23 mouse cellular contexts compared by ENCODE assay signal in genomic region chr5:116166965-116167364, GRCm38 (mm10).
DNase-seq lines count a peak whose midpoint lies in the region; ATAC-seq and TF ChIP-seq lines count a peak whose summit lies in the region.
"Had no signal": no experiment of that assay in that cellular context is flagged by ENCODE, and none has a peak within 500 bp of the region (broad histone marks: within the 10 kb centered on the region; RNA-seq: fewer than 3 reads in every experiment).

No protein-coding gene starts in this region.

- H3K4me1 ChIP-seq in forebrain, embryonic 12.5 days = peaks cover 13% of the 10 kb centered on the region
- H3K4me1 ChIP-seq in forebrain, postnatal 0 days (ENCODE audit: insufficient read depth) = no peaks in the 10 kb centered on the region
- H3K4me1 ChIP-seq in midbrain, embryonic 11.5 days (ENCODE audit: control insufficient read depth, insufficient read depth, low read length) = peaks cover 2% of the 10 kb centered on the region; the same call in 1 of the 2 replicates
- peaks cover 13% of the 10 kb centered on the region for H3K4me1 ChIP-seq in midbrain, embryonic 10.5 days
- H3K4me1 ChIP-seq in midbrain, embryonic 15.5 days = peaks cover 17% of the 10 kb centered on the region
- H3K4me1 ChIP-seq in heart, embryonic 12.5 days (replicated peaks) = no peaks in the 10 kb centered on the region
- no peaks in the 10 kb centered on the region for H3K4me1 ChIP-seq in liver, embryonic 11.5 days (replicated peaks; ENCODE audit: control insufficient read depth, insufficient read depth, low read length)
- H3K4me1 ChIP-seq: heart, embryonic 15.5 days; intestine, embryonic 15.5 days had no signal

- no peak overlapping the region for H3K4me3 ChIP-seq in forebrain, embryonic 12.5 days (replicated peaks)
- H3K4me3 ChIP-seq in forebrain, postnatal 0 days (ENCODE audit: low read depth, low read length) = no peak overlapping the region
- no peak overlapping the region for H3K4me3 ChIP-seq in midbrain, embryonic 11.5 days (ENCODE audit: low read depth, low read length)
- no peak overlapping the region for H3K4me3 ChIP-seq in midbrain, embryonic 10.5 days
- H3K4me3 ChIP-seq in midbrain, embryonic 15.5 days = no peak overlapping the region
- H3K4me3 ChIP-seq in heart, embryonic 12.5 days = no peak overlapping the region
- H3K4me3 ChIP-seq in liver, embryonic 11.5 days (ENCODE audit: low read depth, low read length) = no peak overlapping the region
- H3K4me3 ChIP-seq: forebrain, embryonic 10.5 days; heart, embryonic 15.5 days; hindbrain, embryonic 10.5 days; hindbrain, embryonic 13.5 days; intestine, embryonic 15.5 days had no signal

- H3K27ac ChIP-seq in forebrain, embryonic 12.5 days = 0 out of 2 replicates have a peak overlapping the region, but pooled peaks have one; percentile 19
- H3K27ac ChIP-seq in forebrain, postnatal 0 days (ENCODE audit: low read depth, low read length) = no peak overlapping the region
- H3K27ac ChIP-seq in midbrain, embryonic 11.5 days (ENCODE audit: low read depth, low read length) = no peak overlapping the region
- H3K27ac ChIP-seq in midbrain, embryonic 10.5 days (replicated peaks) = no peak overlapping the region
- H3K27ac ChIP-seq in midbrain, embryonic 15.5 days = peak overlapping the region; percentile 65; the same call in 1 of the 2 replicates
- H3K27ac ChIP-seq in heart, embryonic 12.5 days (ENCODE audit: poor library complexity, severe bottlenecking) = no peak overlapping the region
- H3K27ac ChIP-seq in liver, embryonic 11.5 days (ENCODE audit: low read depth, low read length) = no peak overlapping the region
- H3K27ac ChIP-seq: forebrain, embryonic 10.5 days; heart, embryonic 15.5 days; hindbrain, embryonic 10.5 days; hindbrain, embryonic 13.5 days; intestine, embryonic 15.5 days had no signal

- no peak overlapping the region for H3K4me2 ChIP-seq in forebrain, embryonic 12.5 days
- no peak overlapping the region for H3K4me2 ChIP-seq in forebrain, postnatal 0 days (ENCODE audit: low read depth)
- no peak overlapping the region for H3K4me2 ChIP-seq in midbrain, embryonic 11.5 days
- no peak overlapping the region for H3K4me2 ChIP-seq in midbrain, embryonic 15.5 days
- H3K4me2 ChIP-seq in heart, embryonic 12.5 days = no peak overlapping the region
- no peak overlapping the region for H3K4me2 ChIP-seq in liver, embryonic 11.5 days
- H3K4me2 ChIP-seq: heart, embryonic 11.5 days; heart, embryonic 15.5 days; hindbrain, embryonic 13.5 days; intestine, embryonic 15.5 days had no signal

- TF ChIP-seq CTCF in forebrain, postnatal 0 days (IDR thresholded peaks at IDR 0.05; ENCODE audit: low read depth) = no peak

- H3K36me3 ChIP-seq in forebrain, embryonic 12.5 days (replicated peaks) = no peaks in the 10 kb centered on the region
- no peaks in the 10 kb centered on the region for H3K36me3 ChIP-seq in forebrain, postnatal 0 days (ENCODE audit: insufficient read depth)
- H3K36me3 ChIP-seq in midbrain, embryonic 11.5 days (ENCODE audit: control insufficient read depth, insufficient read depth, low read length) = no peaks in the 10 kb centered on the region
- no peaks in the 10 kb centered on the region for H3K36me3 ChIP-seq in midbrain, embryonic 10.5 days
- no peaks in the 10 kb centered on the region for H3K36me3 ChIP-seq in midbrain, embryonic 15.5 days (replicated peaks)
- no peaks in the 10 kb centered on the region for H3K36me3 ChIP-seq in heart, embryonic 12.5 days
- no peaks in the 10 kb centered on the region for H3K36me3 ChIP-seq in liver, embryonic 11.5 days (ENCODE audit: control insufficient read depth, insufficient read depth, low read length)
- H3K36me3 ChIP-seq: forebrain, embryonic 10.5 days; heart, embryonic 15.5 days; hindbrain, embryonic 10.5 days; hindbrain, embryonic 13.5 days; intestine, embryonic 15.5 days had no signal

- no peaks in the 10 kb centered on the region for H3K27me3 ChIP-seq in forebrain, embryonic 12.5 days
- no peaks in the 10 kb centered on the region for H3K27me3 ChIP-seq in forebrain, postnatal 0 days (ENCODE audit: insufficient read depth, low read length)
- no peaks in the 10 kb centered on the region for H3K27me3 ChIP-seq in midbrain, embryonic 11.5 days (ENCODE audit: control insufficient read depth, insufficient read depth, low read length)
- no peaks in the 10 kb centered on the region for H3K27me3 ChIP-seq in midbrain, embryonic 10.5 days (ENCODE audit: low read depth, poor library complexity, severe bottlenecking)
- H3K27me3 ChIP-seq in midbrain, embryonic 15.5 days (replicated peaks) = no peaks in the 10 kb centered on the region
- H3K27me3 ChIP-seq in heart, embryonic 12.5 days (replicated peaks) = no peaks in the 10 kb centered on the region
- H3K27me3 ChIP-seq in liver, embryonic 11.5 days (replicated peaks; ENCODE audit: control insufficient read depth, insufficient read depth, low read length) = no peaks in the 10 kb centered on the region
- H3K27me3 ChIP-seq: heart, embryonic 15.5 days; intestine, embryonic 15.5 days had no signal

- no peak for DNase-seq in forebrain, postnatal 0 days
- DNase-seq in midbrain, embryonic 11.5 days (ENCODE audit: low spot score, missing footprints) = peak; percentile 53
- DNase-seq in midbrain, embryonic 10.5 days (ENCODE audit: low spot score) = no peak
- DNase-seq in left cerebral cortex, adult 18-20 months (ENCODE audit: low spot score in 2 of 2) = no peak
- DNase-seq in liver, embryonic 11.5 days (ENCODE audit: low spot score) = no peak
- DNase-seq: adrenal gland, postnatal 10 days; adrenal gland, postnatal 36 days; cerebellum, adult 11-12 months; cerebellum, adult 8-10 months; cerebellum, postnatal 14 days; heart, adult 11 months; heart, postnatal 10 days; heart, postnatal 36 days had no signal

- 83% methylated on average over 13 of the region's 13 CpGs for WGBS in forebrain, embryonic 12.5 days
- WGBS in forebrain, postnatal 0 days = 60% methylated on average over 12 of the region's 13 CpGs
- 83% methylated on average over 13 of the region's 13 CpGs for WGBS in midbrain, embryonic 11.5 days
- 80% methylated on average over 13 of the region's 13 CpGs for WGBS in midbrain, embryonic 10.5 days
- 59% methylated on average over 13 of the region's 13 CpGs for WGBS in midbrain, embryonic 15.5 days
- 74% methylated on average over 13 of the region's 13 CpGs for WGBS in heart, embryonic 12.5 days
- WGBS in liver, embryonic 11.5 days = 77% methylated on average over 13 of the region's 13 CpGs

- no peak overlapping the region for H3K9ac ChIP-seq in forebrain, embryonic 12.5 days
- H3K9ac ChIP-seq in forebrain, postnatal 0 days = no peak overlapping the region
- H3K9ac ChIP-seq in midbrain, embryonic 11.5 days (ENCODE audit: low read length) = no peak overlapping the region
- no peak overlapping the region for H3K9ac ChIP-seq in midbrain, embryonic 15.5 days
- no peak overlapping the region for H3K9ac ChIP-seq in heart, embryonic 12.5 days
- no peak overlapping the region for H3K9ac ChIP-seq in liver, embryonic 11.5 days (ENCODE audit: low read depth, low read length)
- H3K9ac ChIP-seq: heart, embryonic 15.5 days; hindbrain, embryonic 13.5 days; intestine, embryonic 15.5 days had no signal

- ATAC-seq in forebrain, embryonic 12.5 days (ENCODE audit: low FRiP score) = no peak
- ATAC-seq in forebrain, postnatal 0 days = no peak
- no peak for ATAC-seq in midbrain, embryonic 11.5 days (ENCODE audit: low FRiP score)
- no peak for ATAC-seq in midbrain, embryonic 15.5 days (replicated peaks)
- no peak for ATAC-seq in heart, embryonic 12.5 days (ENCODE audit: insufficient number of reproducible peaks, low FRiP score)
- no peak for ATAC-seq in liver, embryonic 11.5 days (replicated peaks; ENCODE audit: low FRiP score)
- ATAC-seq: hindbrain, embryonic 16.5 days; intestine, embryonic 15.5 days had no signal

- H3K9me3 ChIP-seq in forebrain, embryonic 12.5 days = 0 out of 2 replicates have a peak, but pooled peaks cover 3% of the 10 kb centered on the region
- H3K9me3 ChIP-seq in forebrain, postnatal 0 days (ENCODE audit: low read length) = no peaks in the 10 kb centered on the region
- no peaks in the 10 kb centered on the region for H3K9me3 ChIP-seq in midbrain, embryonic 11.5 days (ENCODE audit: control insufficient read depth, low read length)
- H3K9me3 ChIP-seq in midbrain, embryonic 10.5 days (replicated peaks) = no peaks in the 10 kb centered on the region
- no peaks in the 10 kb centered on the region for H3K9me3 ChIP-seq in midbrain, embryonic 15.5 days
- peaks cover 3% of the 10 kb centered on the region; the same call in 1 of the 2 replicates for H3K9me3 ChIP-seq in heart, embryonic 12.5 days (replicated peaks)
- no peaks in the 10 kb centered on the region for H3K9me3 ChIP-seq in liver, embryonic 11.5 days (ENCODE audit: control insufficient read depth, low read length)
- H3K9me3 ChIP-seq: forebrain, embryonic 10.5 days; heart, embryonic 15.5 days; hindbrain, embryonic 13.5 days; intestine, embryonic 15.5 days had no signal

Comparison
In these comparisons a context has a peak if more than half of its experiments do, and no peak if none do; other contexts are left out.
1. H3K27ac ChIP-seq: peak in forebrain, embryonic 12.5 days (single experiment) and midbrain, embryonic 15.5 days (single experiment); none in forebrain, postnatal 0 days (single experiment), midbrain, embryonic 11.5 days (single experiment), midbrain, embryonic 10.5 days (single experiment), heart, embryonic 12.5 days (single experiment) and liver, embryonic 11.5 days (single experiment).